Mouse (Mus musculus) adrenal gland, adult 18-20 months (tissue): Measurements from ENCODE around the gene Gpr88. TPM values are rescaled to one million over a fixed set of nuclear protein-coding genes. Genes with fewer than 3 reads are reported as not detected.

ENCODE experiments used
- DNase-seq, 2 experiments: peaks; one replicate each; pipeline ENCODE4 v3.0.0; 2021 to 2022; ENCODE audit warnings: low spot score in 2 of 2
- long read RNA-seq, 2 experiments: library from polyadenylated mRNA; stranded (forward); transcript quantifications; one replicate each; pipeline ENCODE4 v2.0.0; 2021
- total RNA-seq, 2 experiments: library from RNA; stranded (reverse); gene quantifications; 1 replicate in 1 of 2; 2 replicates in 1 of 2; pipeline ENCODE4 v1.2.3; 2021

Gene Gpr88
- total RNA-seq = 1 to 10 TPM in 1 of 2 experiments, under 1 TPM in 1; 0.27 to 1.5 TPM
- long read RNA-seq, experiment 1, partial matches to known transcripts = 0 of 2 reads
- long read RNA-seq, experiment 1, other reads (novel, unspliced or antisense) = 1 of 2 reads
- long read RNA-seq, experiment 2, partial matches to known transcripts = 0 of 1 reads
- long read RNA-seq, experiment 2, other reads (novel, unspliced or antisense) = 0 of 1 reads

GRCm38 (mm10) chr3:116253077-116253531 is at the start of gene Gpr88:
TSS of gene Gpr88 (minus strand) at chr3:116253503.
- peak in 1 of 2 experiments; percentile 27 for DNase-seq

GRCm38 (mm10) chr3:116302581-116302980 is 49.3 kb upstream of the Gpr88 start:
- no peak for DNase-seq

GRCm38 (mm10) chr3:116301754-116302153 is 48.5 kb upstream of the Gpr88 start:
- DNase-seq = no peak

- DNase-seq = no peak
Measured at GRCm38 (mm10) chr3:116298727-116299126, 45.4 kb upstream of the Gpr88 start.

- DNase-seq = no peak
Measured at GRCm38 (mm10) chr3:116298003-116298402, 44.7 kb upstream of the Gpr88 start.

- no peak for DNase-seq
Measured at GRCm38 (mm10) chr3:116297170-116297569, 43.9 kb upstream of the Gpr88 start.

- no peak for DNase-seq
Measured at GRCm38 (mm10) chr3:116290041-116290815, 36.9 kb upstream of the Gpr88 start.

GRCm38 (mm10) chr3:116288833-116289232 is 35.5 kb upstream of the Gpr88 start:
- DNase-seq = no peak

GRCm38 (mm10) chr3:116284735-116285134 is 31.4 kb upstream of the Gpr88 start:
- no peak for DNase-seq

GRCm38 (mm10) chr3:116283996-116284395 is 30.7 kb upstream of the Gpr88 start:
- no peak for DNase-seq

- DNase-seq = no peak
Measured at GRCm38 (mm10) chr3:116281663-116282062, 28.4 kb upstream of the Gpr88 start.

- no peak for DNase-seq
Measured at GRCm38 (mm10) chr3:116277146-116277545, 23.8 kb upstream of the Gpr88 start.

- no peak for DNase-seq
Measured at GRCm38 (mm10) chr3:116271679-116272078, 18.4 kb upstream of the Gpr88 start.

- DNase-seq = no peak
Measured at GRCm38 (mm10) chr3:116267036-116267654, 13.8 kb upstream of the Gpr88 start.

- DNase-seq = no peak
Measured at GRCm38 (mm10) chr3:116266360-116266759, 13.1 kb upstream of the Gpr88 start.

- DNase-seq = no peak
Measured at GRCm38 (mm10) chr3:116263977-116264376, 10.7 kb upstream of the Gpr88 start.

GRCm38 (mm10) chr3:116263061-116263460 is 9.8 kb upstream of the Gpr88 start:
- DNase-seq = no peak

GRCm38 (mm10) chr3:116256104-116256503 is 2.8 kb upstream of the Gpr88 start:
- DNase-seq = no peak

- peak in 1 of 2 experiments; percentile 5 for DNase-seq
Measured at GRCm38 (mm10) chr3:116252255-116253040, 855 bp downstream of the Gpr88 start.

- DNase-seq = peak; percentile 30 to 34
Measured at GRCm38 (mm10) chr3:116251481-116252254, 1.6 kb downstream of the Gpr88 start.
